Mouse (Mus musculus): ENCODE measurements around the gene Fh1.

Fh1 gene

GRCm38 (mm10) chr1:175625257-175625879 is at the start of gene Fh1:
Gene Fh1 (minus strand): TSS chr1:175625635.
- peak; percentile 97 for DNase-seq

- DNase-seq, result no peak
Observed at GRCm38 (mm10) chr1:175675116-175675515, 49.7 kb upstream of the Fh1 start.

GRCm38 (mm10) chr1:175673563-175674325 is 48.3 kb upstream of the Fh1 start:
- DNase-seq, result no peak

GRCm38 (mm10) chr1:175671626-175672025 is 46.2 kb upstream of the Fh1 start:
- DNase-seq, result no peak

GRCm38 (mm10) chr1:175670042-175670441 is 44.6 kb upstream of the Fh1 start:
- no peak for DNase-seq

- no peak for DNase-seq
Observed at GRCm38 (mm10) chr1:175669456-175669855, 44.0 kb upstream of the Fh1 start.

- DNase-seq, result peak; percentile 23
Observed at GRCm38 (mm10) chr1:175668666-175669405, 43.4 kb upstream of the Fh1 start.

GRCm38 (mm10) chr1:175659900-175660299 is 34.5 kb upstream of the Fh1 start:
- no peak for DNase-seq

GRCm38 (mm10) chr1:175648615-175649014 is 23.2 kb upstream of the Fh1 start:
- DNase-seq, result no peak

GRCm38 (mm10) chr1:175646952-175647351 is 21.5 kb upstream of the Fh1 start:
- no peak for DNase-seq

GRCm38 (mm10) chr1:175643496-175644265 is 18.2 kb upstream of the Fh1 start:
- no peak for DNase-seq

GRCm38 (mm10) chr1:175640435-175641150 is 15.2 kb upstream of the Fh1 start:
- DNase-seq, result no peak

- no peak for DNase-seq
Observed at GRCm38 (mm10) chr1:175639072-175639471, 13.6 kb upstream of the Fh1 start.

- DNase-seq, result no peak
Observed at GRCm38 (mm10) chr1:175637677-175638076, 12.2 kb upstream of the Fh1 start.

- DNase-seq, result no peak
Observed at GRCm38 (mm10) chr1:175632470-175632869, 7.0 kb upstream of the Fh1 start.

GRCm38 (mm10) chr1:175631721-175632221 is 6.3 kb upstream of the Fh1 start:
- no peak for DNase-seq

- DNase-seq, result no peak
Observed at GRCm38 (mm10) chr1:175631080-175631479, 5.6 kb upstream of the Fh1 start.

GRCm38 (mm10) chr1:175630345-175630744 is 4.9 kb upstream of the Fh1 start:
- DNase-seq, result no peak

- no peak for DNase-seq
Observed at GRCm38 (mm10) chr1:175629248-175629647, 3.8 kb upstream of the Fh1 start.

GRCm38 (mm10) chr1:175625990-175626692 is 706 bp upstream of the Fh1 start:
- DNase-seq, result peak; percentile 34

- no peak for DNase-seq
Observed at GRCm38 (mm10) chr1:175623656-175624055, 1.8 kb downstream of the Fh1 start.
